Mouse (Mus musculus): ENCODE data around the gene Pi4kb. TPM values are rescaled to one million over a fixed set of nuclear protein-coding genes. Genes with fewer than 3 reads are reported as not detected.
"Not testable (repeated sequence)": the region's sequence is repeated elsewhere in the genome, so short reads cannot be mapped to it uniquely, and the experiment has no call there.

Gene Pi4kb
- total and polyA plus RNA-seq, 3 experiments, result 24.0 to 39.2 (median 30.7) TPM

DNA sequence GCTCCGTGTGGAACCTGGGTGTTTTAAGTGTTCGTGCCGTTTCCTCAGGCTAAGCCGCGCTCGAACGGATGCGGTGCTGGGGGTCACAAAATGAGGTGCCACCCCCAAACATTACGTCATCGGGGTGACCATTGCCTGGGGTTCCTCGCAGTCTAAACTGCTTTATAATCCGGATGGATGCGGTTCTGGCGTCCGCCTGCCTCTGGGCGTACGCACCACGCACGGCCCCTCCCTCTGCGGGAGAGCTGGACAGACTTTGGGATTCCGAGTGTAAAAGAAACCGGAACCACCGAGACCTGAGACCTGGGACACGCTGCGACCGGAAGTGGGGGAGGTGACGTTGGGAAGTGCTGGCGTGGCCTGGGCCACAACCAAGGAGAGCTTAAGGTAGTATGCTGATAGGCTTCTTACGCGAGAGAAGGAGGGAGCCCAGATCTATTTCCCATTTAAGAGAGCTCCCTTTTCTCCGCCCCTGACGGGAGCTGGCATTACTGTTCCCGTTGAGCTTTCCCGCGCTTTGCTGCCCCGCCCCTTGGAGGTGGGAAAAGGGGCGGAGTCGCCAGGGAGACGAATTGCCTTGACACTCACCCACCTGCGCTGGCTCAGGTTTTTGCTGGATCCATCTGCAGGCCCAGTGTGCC, 41.5 kb downstream of the Pi4kb start (continued):
- TF ChIP-seq IRF4 (IDR thresholded peaks at IDR 0.05; ENCODE audit: low read depth, low read length), result peak; percentile 82
- TF ChIP-seq NRF1 (IDR thresholded peaks at IDR 0.05; ENCODE audit: low read depth, low read length), result no peak
- TF ChIP-seq E2F4 (IDR thresholded peaks at IDR 0.05; ENCODE audit: insufficient replicate concordance, low read depth, low read length), result peak; percentile 97
- TF ChIP-seq MAFK (IDR thresholded peaks at IDR 0.05; ENCODE audit: insufficient replicate concordance, low read length), result no peak; the same call in 1 of the 2 replicates
- TF ChIP-seq ELF1 (IDR thresholded peaks at IDR 0.05; ENCODE audit: low read depth, low read length), result peak; percentile 90

DNA sequence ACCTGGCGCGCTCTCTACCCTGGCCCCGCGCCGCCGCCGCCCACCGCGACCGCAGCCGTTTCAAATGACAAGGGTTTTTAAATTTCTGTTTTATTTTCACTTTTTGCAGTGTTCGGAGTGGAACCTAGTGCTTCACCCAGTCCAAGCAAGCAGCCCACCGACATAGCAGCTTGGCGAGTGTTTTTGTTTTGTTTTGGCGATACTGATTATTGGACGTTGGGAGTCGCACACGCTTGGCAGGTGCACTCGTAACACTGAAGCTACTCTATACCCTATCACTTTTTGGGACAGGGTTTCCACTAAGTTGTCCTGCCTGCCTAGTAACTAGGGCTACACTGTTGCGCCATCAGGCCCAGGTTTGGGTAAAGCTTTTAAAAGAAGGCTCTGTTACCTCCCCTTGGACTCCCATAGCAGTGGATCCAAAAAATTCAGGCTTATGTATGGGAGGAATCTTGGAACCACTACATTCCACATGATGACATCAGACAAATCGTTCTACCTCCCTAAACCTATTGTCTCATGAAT, 42.1 kb downstream of the Pi4kb start:
- peak overlapping the region; percentile 95; the same call in 1 of the 2 replicates for H3K27ac ChIP-seq (ENCODE audit: insufficient read depth, low read depth)
- in situ Hi-C loops (cut with MboI; ENCODE audit: low pct_ligation_motif_present, low pct_unique_long_range_greater_than_20kb, low sequenced_read_pairs) (no loop called here), dilution Hi-C loops (cut with MboI; ENCODE audit: extremely low pct_ligation_motif_present, extremely low pct_unique_long_range_greater_than_20kb, low sequenced_read_pairs) (no loop called here)
- H3K4me1 ChIP-seq (ENCODE audit: control insufficient read depth in 1 of 2, insufficient read depth in 2 of 2), result peaks cover 2 to 28% of the 10 kb centered on the region in 2 experiments; a peak in 2 of 4 replicates
- no peaks in the 10 kb centered on the region for H3K27me3 ChIP-seq (replicated peaks)
- H3K9ac ChIP-seq (ENCODE audit: insufficient read depth, low read depth), result peak overlapping the region; percentile 73
- H3K36me3 ChIP-seq (replicated peaks in 1 of 2; ENCODE audit: control insufficient read depth in 1 of 2, insufficient read depth in 1 of 2, low read length in 1 of 2), result peaks cover 6 to 25% of the 10 kb centered on the region in 2 experiments
- TF ChIP-seq UBTF (IDR thresholded peaks at IDR 0.05; ENCODE audit: low read depth, low read length) (no peak), MAX (IDR thresholded peaks at IDR 0.05; ENCODE audit: low read length) (no peak), MAFK (IDR thresholded peaks at IDR 0.05; ENCODE audit: insufficient replicate concordance, low read length) (no peak), ZMIZ1 (IDR thresholded peaks at IDR 0.05; ENCODE audit: low read depth, low read length) (no peak), PAX5 (IDR thresholded peaks at IDR 0.05; ENCODE audit: low read length) (no peak), GABPA (IDR thresholded peaks at IDR 0.05; ENCODE audit: insufficient replicate concordance, low read depth, low read length) (no peak), SIN3A (IDR thresholded peaks at IDR 0.05; ENCODE audit: low read length) (no peak)
- DNase-seq (ENCODE audit: extremely low read depth), result no peak
- peak overlapping the region; percentile 76 for H3K4me2 ChIP-seq (ENCODE audit: insufficient read depth, low read depth, poor library complexity, severe bottlenecking)
- peak overlapping the region; percentile 78 to 86 (median 81) for H3K4me3 ChIP-seq (replicated peaks in 1 of 3; ENCODE audit: low read depth in 2 of 3, low read length in 2 of 3, poor library complexity in 1 of 3)
- H3K79me2 ChIP-seq (replicated peaks; ENCODE audit: control insufficient read depth, extremely low read depth, insufficient read depth, poor library complexity, severe bottlenecking), result peaks cover 9% of the 10 kb centered on the region
- H3K9me3 ChIP-seq (replicated peaks; ENCODE audit: low read length), result no peaks in the 10 kb centered on the region

DNA sequence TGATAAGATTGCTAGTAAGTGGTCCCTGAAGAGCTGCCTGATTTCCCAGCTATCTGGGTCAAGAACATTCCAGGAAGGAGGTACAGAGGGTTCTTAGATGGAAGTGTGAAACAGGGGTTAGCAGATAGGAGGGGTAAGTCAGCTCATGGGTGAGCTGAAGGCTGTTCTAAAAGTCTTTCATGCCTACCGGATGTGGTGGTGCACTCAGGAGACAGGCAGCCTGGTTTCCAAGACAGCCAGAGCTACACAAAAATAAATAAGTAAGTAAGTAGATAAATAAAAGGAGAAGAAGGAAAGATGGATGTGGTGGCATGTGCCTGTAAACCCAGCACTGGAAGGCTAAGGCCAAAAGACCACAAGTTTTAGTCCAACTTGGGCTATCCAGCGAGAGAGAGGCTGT, 44.2 kb downstream of the Pi4kb start:
- Histone ChIP-seq H3K27ac (ENCODE audit: insufficient read depth, low read depth) (no peak overlapping the region), H3K79me2 (replicated peaks; ENCODE audit: control insufficient read depth, extremely low read depth, insufficient read depth, poor library complexity, severe bottlenecking) (peaks cover 5% of the 10 kb centered on the region), H3K27me3 (replicated peaks) (no peaks in the 10 kb centered on the region), H3K4me2 (ENCODE audit: insufficient read depth, low read depth, poor library complexity, severe bottlenecking) (no peak overlapping the region), H3K4me3 (replicated peaks in 1 of 3; ENCODE audit: low read depth in 2 of 3, low read length in 2 of 3, poor library complexity in 1 of 3) (no peak overlapping the region), H3K9ac (ENCODE audit: insufficient read depth, low read depth) (no peak overlapping the region), H3K4me1 (ENCODE audit: control insufficient read depth in 1 of 2, insufficient read depth in 2 of 2) (peaks cover under 1 to 13% of the 10 kb centered on the region in 2 experiments; a peak in 2 of 4 replicates), H3K36me3 (replicated peaks in 1 of 2; ENCODE audit: control insufficient read depth in 1 of 2, insufficient read depth in 1 of 2, low read length in 1 of 2) (peaks cover 0 to 8% of the 10 kb centered on the region in 2 experiments), H3K9me3 (replicated peaks; ENCODE audit: low read length) (no peaks in the 10 kb centered on the region)
- no peak for DNase-seq (ENCODE audit: extremely low read depth)
- TF ChIP-seq NRF1 (IDR thresholded peaks at IDR 0.05; ENCODE audit: low read depth, low read length) (no peak), CHD1 (IDR thresholded peaks at IDR 0.05; ENCODE audit: low read depth, low read length) (no peak), KAT2A (IDR thresholded peaks at IDR 0.05; ENCODE audit: insufficient replicate concordance, low read length) (no peak), ZC3H11A (IDR thresholded peaks at IDR 0.05; ENCODE audit: low read depth, low read length) (no peak), UBTF (IDR thresholded peaks at IDR 0.05; ENCODE audit: low read depth, low read length) (no peak), HCFC1 (IDR thresholded peaks at IDR 0.05; ENCODE audit: low read depth, low read length) (no peak), TCF12 (IDR thresholded peaks at IDR 0.05; ENCODE audit: low read depth, low read length) (no peak), TBP (conservative IDR thresholded peaks at IDR 0.05; ENCODE audit: low read depth, low read length) (no peak), ZNF384 (IDR thresholded peaks at IDR 0.05; ENCODE audit: low read depth, low read length) (no peak), E2F4 (IDR thresholded peaks at IDR 0.05; ENCODE audit: insufficient replicate concordance, low read depth, low read length) (no peak)
- in situ Hi-C loops (cut with MboI; ENCODE audit: low pct_ligation_motif_present, low pct_unique_long_range_greater_than_20kb, low sequenced_read_pairs), result no loop called here
- dilution Hi-C loops (cut with MboI; ENCODE audit: extremely low pct_ligation_motif_present, extremely low pct_unique_long_range_greater_than_20kb, low sequenced_read_pairs), result no loop called here

DNA sequence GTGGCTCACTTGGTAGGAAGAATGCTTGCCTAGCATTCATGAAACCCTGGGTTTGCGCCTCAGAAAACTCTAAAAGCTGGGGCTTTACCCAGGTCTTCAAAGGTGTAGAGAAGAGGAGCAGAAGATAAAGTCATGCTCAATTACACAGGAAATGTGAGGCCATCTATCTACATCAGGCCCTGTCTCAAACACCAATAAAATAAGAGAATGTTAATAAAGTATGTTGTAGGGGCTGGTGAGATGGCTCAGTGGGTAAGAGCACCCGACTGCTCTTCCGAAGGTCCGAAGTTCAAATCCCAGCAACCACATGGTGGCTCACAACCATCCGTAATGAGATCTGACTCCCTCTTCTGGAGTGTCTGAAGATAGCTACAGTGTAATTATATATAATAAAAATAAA, 46.4 kb downstream of the Pi4kb start:
- in situ Hi-C loops (cut with MboI; ENCODE audit: low pct_ligation_motif_present, low pct_unique_long_range_greater_than_20kb, low sequenced_read_pairs); dilution Hi-C loops (cut with MboI; ENCODE audit: extremely low pct_ligation_motif_present, extremely low pct_unique_long_range_greater_than_20kb, low sequenced_read_pairs); H3K9ac ChIP-seq (ENCODE audit: insufficient read depth, low read depth): not testable (repeated sequence)

More for the DNA sequence above, 46.4 kb downstream of the Pi4kb start:
- H3K79me2 ChIP-seq (replicated peaks; ENCODE audit: control insufficient read depth, extremely low read depth, insufficient read depth, poor library complexity, severe bottlenecking); H3K9me3 ChIP-seq (replicated peaks; ENCODE audit: low read length); H3K4me2 ChIP-seq (ENCODE audit: insufficient read depth, low read depth, poor library complexity, severe bottlenecking); H3K4me3 ChIP-seq (replicated peaks in 1 of 3; ENCODE audit: low read depth in 2 of 3, low read length in 2 of 3, poor library complexity in 1 of 3); DNase-seq (ENCODE audit: extremely low read depth); H3K27me3 ChIP-seq (replicated peaks); H3K27ac ChIP-seq (ENCODE audit: insufficient read depth, low read depth); H3K4me1 ChIP-seq (ENCODE audit: control insufficient read depth in 1 of 2, insufficient read depth in 2 of 2): not testable (repeated sequence)
- peaks cover 0 to 13% of the 10 kb centered on the region in 2 experiments for H3K36me3 ChIP-seq (replicated peaks in 1 of 2; ENCODE audit: control insufficient read depth in 1 of 2, insufficient read depth in 1 of 2, low read length in 1 of 2)

Data from CH12.LX (cell line).